In the genomic region with DNA sequence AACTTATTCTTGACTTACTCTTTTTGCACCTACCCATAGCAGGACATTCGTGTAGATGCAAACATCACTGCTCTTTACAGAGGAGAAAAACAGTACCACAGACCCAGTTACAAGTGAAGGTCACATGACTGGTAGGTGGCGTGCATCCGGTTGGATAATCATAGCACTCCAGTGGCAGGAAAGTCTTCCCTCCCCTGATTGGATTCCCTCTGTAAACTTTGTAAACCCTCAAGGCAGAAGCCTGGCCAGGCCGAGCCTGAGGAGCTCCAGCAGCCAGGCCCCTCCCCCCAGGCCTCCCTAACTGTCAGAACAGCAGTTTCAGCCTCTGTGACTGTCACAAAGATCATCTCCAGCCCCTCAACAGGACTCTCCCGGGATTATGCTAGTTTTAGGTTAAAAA, we compare ENCODE assay signal across 8 mouse cellular contexts. TPM values are rescaled to one million over a fixed set of nuclear protein-coding genes. Genes with fewer than 3 reads are reported as not detected.
A peak's percentile ranks its signal among the peaks of the same experiment; 100 is the strongest.
DNase-seq lines count a peak whose midpoint lies in the region; ATAC-seq and TF ChIP-seq lines count a peak whose summit lies in the region.

No protein-coding gene starts in this region.

- WGBS in heart, embryonic 14.5 days = 14% methylated on average over 5 of the region's 5 CpGs
- WGBS in small intestine, adult 2 months = 48% methylated on average over 5 of the region's 5 CpGs
- WGBS in forebrain, embryonic 14.5 days = 55% methylated on average over 5 of the region's 5 CpGs

- peak overlapping the region; percentile 22 for H3K4me2 ChIP-seq in heart, embryonic 14.5 days (ENCODE audit: low read length)
- no peak overlapping the region for H3K4me2 ChIP-seq in forebrain, embryonic 14.5 days (ENCODE audit: low read length)

- H3K27ac ChIP-seq in heart, embryonic 14.5 days (replicated peaks in 1 of 2; ENCODE audit: control insufficient read depth in 1 of 2, insufficient read depth in 1 of 2, low read depth in 2 of 2, low read length in 2 of 2) = peak overlapping the region; percentile 21 to 59
- peak overlapping the region; percentile 61 for H3K27ac ChIP-seq in small intestine, adult 2 months (ENCODE audit: insufficient read depth, low read depth, low read length)
- H3K27ac ChIP-seq in forebrain, embryonic 14.5 days (ENCODE audit: low read depth, low read length) = no peak overlapping the region

- H3K9me3 ChIP-seq in heart, embryonic 14.5 days (ENCODE audit: control insufficient read depth, low read length) = no peaks in the 10 kb centered on the region
- H3K9me3 ChIP-seq in forebrain, embryonic 14.5 days (replicated peaks; ENCODE audit: control insufficient read depth, low read length) = no peaks in the 10 kb centered on the region

- H3K4me3 ChIP-seq in heart, embryonic 14.5 days (ENCODE audit: control insufficient read depth in 1 of 2, insufficient read depth in 1 of 2, low read depth in 1 of 2, low read length in 2 of 2) = no peak overlapping the region
- H3K4me3 ChIP-seq in small intestine, adult 2 months (ENCODE audit: low read depth, low read length) = no peak overlapping the region
- H3K4me3 ChIP-seq in forebrain, embryonic 14.5 days (ENCODE audit: low read depth, low read length) = no peak overlapping the region

- TF ChIP-seq POLR2A in small intestine, adult 2 months (IDR thresholded peaks at IDR 0.05; ENCODE audit: low read depth, low read length) = no peak

- no peaks in the 10 kb centered on the region for H3K36me3 ChIP-seq in heart, embryonic 14.5 days (ENCODE audit: control insufficient read depth, insufficient read depth, low read length)
- H3K36me3 ChIP-seq in small intestine, adult 2 months (ENCODE audit: control insufficient read depth, insufficient read depth, low read length) = no peaks in the 10 kb centered on the region
- no peaks in the 10 kb centered on the region for H3K36me3 ChIP-seq in forebrain, embryonic 14.5 days (ENCODE audit: control insufficient read depth, insufficient read depth, low read length)

- ATAC-seq in heart, embryonic 14.5 days (ENCODE audit: insufficient number of reproducible peaks, insufficient read depth, low FRiP score, low read depth) = 0 out of 2 replicates have a peak, but pooled peaks have one; percentile 58
- ATAC-seq in forebrain, embryonic 14.5 days = no peak
- no peak; the same call in 1 of the 2 replicates for ATAC-seq in megakaryocyte-erythroid progenitor cell, adult 5-6 weeks (replicated peaks; ENCODE audit: low FRiP score, low TSS enrichment, poor library complexity, severe bottlenecking)

- TF ChIP-seq CTCF in small intestine, adult 2 months (IDR thresholded peaks at IDR 0.05; ENCODE audit: extremely low read depth, insufficient read length, insufficient replicate concordance, low read depth, low read length) = no peak

- no peak overlapping the region; the same call in 1 of the 2 replicates for H3K9ac ChIP-seq in heart, embryonic 14.5 days (ENCODE audit: low read length)
- H3K9ac ChIP-seq in forebrain, embryonic 14.5 days (ENCODE audit: low read length) = no peak overlapping the region

- peaks cover 6 to 16% of the 10 kb centered on the region in 2 experiments for H3K4me1 ChIP-seq in heart, embryonic 14.5 days (ENCODE audit: control insufficient read depth in 2 of 2, insufficient read depth in 2 of 2, low read length in 2 of 2)
- no peaks in the 10 kb centered on the region for H3K4me1 ChIP-seq in small intestine, adult 2 months (ENCODE audit: control insufficient read depth, insufficient read depth, insufficient read length, low read length)
- no peaks in the 10 kb centered on the region for H3K4me1 ChIP-seq in forebrain, embryonic 14.5 days (ENCODE audit: control insufficient read depth, insufficient read depth, low read length)

- DNase-seq in embryo, embryonic 10 days (ENCODE audit: low spot score) = peak; percentile 23
- no peak for DNase-seq in embryo, embryonic 9.5 days (ENCODE audit: extremely low spot score)
- DNase-seq in liver = peak; percentile 62
- no peak for DNase-seq in cerebellum, adult 18-20 months
- DNase-seq in forebrain, embryonic 14.5 days (ENCODE audit: low spot score) = no peak

- H3K27me3 ChIP-seq in heart, embryonic 14.5 days (ENCODE audit: control insufficient read depth, insufficient read depth, low read length) = no peaks in the 10 kb centered on the region
- no peaks in the 10 kb centered on the region for H3K27me3 ChIP-seq in small intestine, adult 2 months (ENCODE audit: control insufficient read depth, insufficient read depth, low read length)
- no peaks in the 10 kb centered on the region for H3K27me3 ChIP-seq in forebrain, embryonic 14.5 days (replicated peaks; ENCODE audit: control insufficient read depth, insufficient read depth, low read length)

RNA-seq across cellular contexts. Expression of a gene that starts 12.2 kb away (rescaled TPM):
- polyA plus RNA-seq in heart, embryonic 14.5 days (2014; fragmentation: Nextera tagmentation; extraction: Ambion mirVana) = 63.5 and 68.9 TPM in 2 replicates
- 234 and 518 TPM in 2 replicates for polyA plus RNA-seq in small intestine, adult 2 months (2012; rRNA removed)
- 67.2 and 67.3 TPM in 2 replicates for polyA plus RNA-seq in forebrain, embryonic 14.5 days (2014; fragmentation: Nextera tagmentation; extraction: Ambion mirVana)
- total RNA-seq in megakaryocyte-erythroid progenitor cell, adult 5-6 weeks (2014; fragmentation: Nextera tagmentation) = 4.1 TPM in 2 replicates
- 16.5 and 48.7 TPM in 2 replicates for total RNA-seq in megakaryocyte-erythroid progenitor cell, adult 5-6 weeks (2017)

RNA-seq across cellular contexts. Expression of a gene that starts 12.6 kb away (rescaled TPM):
- 3.0 and 3.7 TPM in 2 replicates for polyA plus RNA-seq in heart, embryonic 14.5 days (2014; fragmentation: Nextera tagmentation; extraction: Ambion mirVana)
- 0.19 and 0.48 TPM in 2 replicates for polyA plus RNA-seq in small intestine, adult 2 months (2012; rRNA removed)
- polyA plus RNA-seq in forebrain, embryonic 14.5 days (2014; fragmentation: Nextera tagmentation; extraction: Ambion mirVana) = 4.8 and 4.9 TPM in 2 replicates
- total RNA-seq in megakaryocyte-erythroid progenitor cell, adult 5-6 weeks (2014; fragmentation: Nextera tagmentation) = 1.4 and 7.1 TPM in 2 replicates
- 5.2 and 9.3 TPM in 2 replicates for total RNA-seq in megakaryocyte-erythroid progenitor cell, adult 5-6 weeks (2017)

Comparison
In these comparisons a context has a peak if more than half of its experiments do, and no peak if none do; other contexts are left out.
1. DNase-seq: peak in embryo, embryonic 10 days (single experiment) and liver (single experiment); none in embryo, embryonic 9.5 days (single experiment), cerebellum, adult 18-20 months (0 of 2) and forebrain, embryonic 14.5 days (single experiment).